Mouse (Mus musculus): Measurements from ENCODE around the gene Gm42906. TPM values are rescaled to one million over a fixed set of nuclear protein-coding genes. Genes with fewer than 3 reads are reported as not detected.

The Gm42906 gene
- not detected in 2 replicates for polyA plus RNA-seq (2016; fragmentation: Nextera tagmentation; extraction: Ambion mirVana)

GRCm38 (mm10) chr5:151428113-151428756, at the start of gene Gm42906:
TSS of gene Gm42906 (minus strand) at chr5:151428163.
- no peak for DNase-seq (ENCODE audit: extremely low spot score, low spot score)
- Histone ChIP-seq H3K27me3 (ENCODE audit: poor library complexity, severe bottlenecking) (no peaks in the 10 kb centered on the region), H3K4me1 (no peaks in the 10 kb centered on the region), H3K36me3 (replicated peaks) (no peaks in the 10 kb centered on the region), H3K27ac (no peak within 1 kb of the TSS), H3K9me3 (no peaks in the 10 kb centered on the region), H3K4me3 (no peak within 1 kb of the TSS)
- WGBS: 68% methylated on average over 3 of the region's 3 CpGs

GRCm38 (mm10) chr5:151445695-151446094, 17.7 kb upstream of the Gm42906 start:
- H3K27me3 ChIP-seq (ENCODE audit: poor library complexity, severe bottlenecking): no peaks in the 10 kb centered on the region
- H3K27ac ChIP-seq: no peak overlapping the region
- no peaks in the 10 kb centered on the region for H3K36me3 ChIP-seq (replicated peaks)
- no peaks in the 10 kb centered on the region for H3K4me1 ChIP-seq
- no peak for DNase-seq (ENCODE audit: extremely low spot score, low spot score)
- no peaks in the 10 kb centered on the region for H3K9me3 ChIP-seq
- no peak overlapping the region for H3K4me3 ChIP-seq

- H3K27ac ChIP-seq: no peak overlapping the region
- H3K4me1 ChIP-seq: no peaks in the 10 kb centered on the region
- no peaks in the 10 kb centered on the region for H3K9me3 ChIP-seq
- no peaks in the 10 kb centered on the region for H3K36me3 ChIP-seq (replicated peaks)
- no peak for DNase-seq (ENCODE audit: extremely low spot score, low spot score)
- no peak overlapping the region for H3K4me3 ChIP-seq
- H3K27me3 ChIP-seq (ENCODE audit: poor library complexity, severe bottlenecking): no peaks in the 10 kb centered on the region
Observed at GRCm38 (mm10) chr5:151435106-151435505, 7.1 kb upstream of the Gm42906 start.

GRCm38 (mm10) chr5:151426466-151426865, 1.5 kb downstream of the Gm42906 start:
- WGBS: 95% methylated on average over 3 of the region's 3 CpGs
- Histone ChIP-seq H3K4me3 (no peak overlapping the region), H3K27ac (no peak overlapping the region), H3K36me3 (replicated peaks) (no peaks in the 10 kb centered on the region), H3K9me3 (no peaks in the 10 kb centered on the region), H3K27me3 (ENCODE audit: poor library complexity, severe bottlenecking) (no peaks in the 10 kb centered on the region), H3K4me1 (no peaks in the 10 kb centered on the region)
- no peak for DNase-seq (ENCODE audit: extremely low spot score, low spot score)

- H3K27me3 ChIP-seq (ENCODE audit: poor library complexity, severe bottlenecking): no peaks in the 10 kb centered on the region
- H3K27ac ChIP-seq: no peak overlapping the region
- H3K36me3 ChIP-seq (replicated peaks): no peaks in the 10 kb centered on the region
- WGBS: 94% methylated on average over 6 of the region's 6 CpGs
- H3K9me3 ChIP-seq: no peaks in the 10 kb centered on the region
- no peaks in the 10 kb centered on the region for H3K4me1 ChIP-seq
- DNase-seq (ENCODE audit: extremely low spot score, low spot score): no peak
- no peak overlapping the region for H3K4me3 ChIP-seq
Observed at GRCm38 (mm10) chr5:151422692-151423091, 5.3 kb downstream of the Gm42906 start.

GRCm38 (mm10) chr5:151421859-151422258, 6.1 kb downstream of the Gm42906 start:
- Histone ChIP-seq H3K27ac (no peak overlapping the region), H3K9me3 (no peaks in the 10 kb centered on the region), H3K27me3 (ENCODE audit: poor library complexity, severe bottlenecking) (no peaks in the 10 kb centered on the region), H3K36me3 (replicated peaks) (no peaks in the 10 kb centered on the region), H3K4me3 (no peak overlapping the region), H3K4me1 (no peaks in the 10 kb centered on the region)
- 89% methylated on average over 7 of the region's 7 CpGs for WGBS
- no peak for DNase-seq (ENCODE audit: extremely low spot score, low spot score)

- Histone ChIP-seq H3K9me3 (no peaks in the 10 kb centered on the region), H3K36me3 (replicated peaks) (no peaks in the 10 kb centered on the region), H3K27me3 (ENCODE audit: poor library complexity, severe bottlenecking) (no peaks in the 10 kb centered on the region), H3K27ac (no peak overlapping the region), H3K4me1 (no peaks in the 10 kb centered on the region), H3K4me3 (no peak overlapping the region)
- DNase-seq (ENCODE audit: extremely low spot score, low spot score): no peak
- 80% methylated on average over 2 of the region's 2 CpGs for WGBS
Observed at GRCm38 (mm10) chr5:151418551-151418950, 9.4 kb downstream of the Gm42906 start.

- DNase-seq (ENCODE audit: extremely low spot score, low spot score): no peak
- Histone ChIP-seq H3K4me1 (no peaks in the 10 kb centered on the region), H3K27ac (no peak overlapping the region), H3K9me3 (no peaks in the 10 kb centered on the region), H3K36me3 (replicated peaks) (no peaks in the 10 kb centered on the region), H3K4me3 (no peak overlapping the region), H3K27me3 (ENCODE audit: poor library complexity, severe bottlenecking) (no peaks in the 10 kb centered on the region; the same call in 1 of the 2 replicates)
- WGBS: 86% methylated on average over 2 of the region's 2 CpGs
Observed at GRCm38 (mm10) chr5:151417421-151418038, 10.4 kb downstream of the Gm42906 start.

GRCm38 (mm10) chr5:151416988-151417387, 11.0 kb downstream of the Gm42906 start:
- H3K27ac ChIP-seq: no peak overlapping the region
- 68% methylated on average over 1 of the region's 1 CpGs for WGBS

GRCm38 (mm10) chr5:151413617-151414016, 14.3 kb downstream of the Gm42906 start:
- Histone ChIP-seq H3K4me3 (no peak overlapping the region), H3K36me3 (replicated peaks) (no peaks in the 10 kb centered on the region), H3K4me1 (peaks cover 7% of the 10 kb centered on the region), H3K27me3 (ENCODE audit: poor library complexity, severe bottlenecking) (no peaks in the 10 kb centered on the region; the same call in 1 of the 2 replicates), H3K27ac (no peak overlapping the region), H3K9me3 (no peaks in the 10 kb centered on the region)
- no peak for DNase-seq (ENCODE audit: extremely low spot score, low spot score)
- 85% methylated on average over 3 of the region's 3 CpGs for WGBS

More at GRCm38 (mm10) chr5:151416988-151417387, 11.0 kb downstream of the Gm42906 start:
- H3K4me3 ChIP-seq: no peak overlapping the region
- H3K27me3 ChIP-seq (ENCODE audit: poor library complexity, severe bottlenecking): no peaks in the 10 kb centered on the region; the same call in 1 of the 2 replicates
- no peaks in the 10 kb centered on the region for H3K9me3 ChIP-seq
- no peak for DNase-seq (ENCODE audit: extremely low spot score, low spot score)
- no peaks in the 10 kb centered on the region for H3K36me3 ChIP-seq (replicated peaks)
- H3K4me1 ChIP-seq: no peaks in the 10 kb centered on the region

GRCm38 (mm10) chr5:151412666-151413463, 15.1 kb downstream of the Gm42906 start:
- Histone ChIP-seq H3K27ac (no peak overlapping the region), H3K36me3 (replicated peaks) (no peaks in the 10 kb centered on the region), H3K9me3 (no peaks in the 10 kb centered on the region), H3K4me1 (peaks cover 14% of the 10 kb centered on the region), H3K27me3 (ENCODE audit: poor library complexity, severe bottlenecking) (no peaks in the 10 kb centered on the region; the same call in 1 of the 2 replicates), H3K4me3 (no peak overlapping the region)
- no peak for DNase-seq (ENCODE audit: extremely low spot score, low spot score)
- 85% methylated on average over 11 of the region's 11 CpGs for WGBS

- Histone ChIP-seq H3K27me3 (ENCODE audit: poor library complexity, severe bottlenecking) (no peaks in the 10 kb centered on the region; the same call in 1 of the 2 replicates), H3K36me3 (replicated peaks) (no peaks in the 10 kb centered on the region), H3K27ac (no peak overlapping the region), H3K4me3 (no peak overlapping the region), H3K4me1 (peaks cover 19% of the 10 kb centered on the region), H3K9me3 (no peaks in the 10 kb centered on the region)
- 75% methylated on average over 3 of the region's 3 CpGs for WGBS
- DNase-seq (ENCODE audit: extremely low spot score, low spot score): no peak
Observed at GRCm38 (mm10) chr5:151410006-151410405, 18.0 kb downstream of the Gm42906 start.

- H3K27ac ChIP-seq: no peak overlapping the region
- DNase-seq (ENCODE audit: extremely low spot score, low spot score): no peak
Observed at GRCm38 (mm10) chr5:151409282-151409681, 18.7 kb downstream of the Gm42906 start.

More at GRCm38 (mm10) chr5:151409282-151409681, 18.7 kb downstream of the Gm42906 start:
- Histone ChIP-seq H3K4me1 (peaks cover 19% of the 10 kb centered on the region), H3K4me3 (no peak overlapping the region), H3K27me3 (ENCODE audit: poor library complexity, severe bottlenecking) (no peaks in the 10 kb centered on the region; the same call in 1 of the 2 replicates), H3K9me3 (no peaks in the 10 kb centered on the region), H3K36me3 (replicated peaks) (no peaks in the 10 kb centered on the region)
- WGBS: 17% methylated on average over 1 of the region's 1 CpGs
